Mouse (Mus musculus): Measurements from ENCODE around the gene Cd5.
A peak's percentile ranks its signal among the peaks of the same experiment; 100 is the strongest.

The Cd5 gene

GRCm38 (mm10) chr19:10747718-10748117, 8.9 kb upstream of the Cd5 start:
- Histone ChIP-seq H3K36me3 (ENCODE audit: control insufficient read depth, insufficient read depth, low read length, poor library complexity, severe bottlenecking) (no peaks in the 10 kb centered on the region), H3K27me3 (ENCODE audit: control insufficient read depth, insufficient read depth, low read length, poor library complexity, severe bottlenecking) (no peaks in the 10 kb centered on the region)
- no peak for DNase-seq (ENCODE audit: low read depth, low spot score)

- no peaks in the 10 kb centered on the region for H3K36me3 ChIP-seq (ENCODE audit: control insufficient read depth, insufficient read depth, low read length, poor library complexity, severe bottlenecking)
- no peaks in the 10 kb centered on the region for H3K27me3 ChIP-seq (ENCODE audit: control insufficient read depth, insufficient read depth, low read length, poor library complexity, severe bottlenecking)
- no peak for DNase-seq (ENCODE audit: low read depth, low spot score)
Observed at GRCm38 (mm10) chr19:10747182-10747581, 8.4 kb upstream of the Cd5 start.

GRCm38 (mm10) chr19:10742565-10742964, 3.8 kb upstream of the Cd5 start:
- no peaks in the 10 kb centered on the region for H3K36me3 ChIP-seq (ENCODE audit: control insufficient read depth, insufficient read depth, low read length, poor library complexity, severe bottlenecking)
- DNase-seq (ENCODE audit: low read depth, low spot score): no peak

GRCm38 (mm10) chr19:10742145-10742544, 3.3 kb upstream of the Cd5 start:
- Histone ChIP-seq H3K36me3 (ENCODE audit: control insufficient read depth, insufficient read depth, low read length, poor library complexity, severe bottlenecking) (no peaks in the 10 kb centered on the region), H3K27me3 (ENCODE audit: control insufficient read depth, insufficient read depth, low read length, poor library complexity, severe bottlenecking) (no peaks in the 10 kb centered on the region)
- DNase-seq (ENCODE audit: low read depth, low spot score): no peak

More at GRCm38 (mm10) chr19:10742565-10742964, 3.8 kb upstream of the Cd5 start:
- H3K27me3 ChIP-seq (ENCODE audit: control insufficient read depth, insufficient read depth, low read length, poor library complexity, severe bottlenecking): no peaks in the 10 kb centered on the region

GRCm38 (mm10) chr19:10740641-10741440, 2.0 kb upstream of the Cd5 start:
- no peaks in the 10 kb centered on the region for H3K27me3 ChIP-seq (ENCODE audit: control insufficient read depth, insufficient read depth, low read length, poor library complexity, severe bottlenecking)
- H3K36me3 ChIP-seq (ENCODE audit: control insufficient read depth, insufficient read depth, low read length, poor library complexity, severe bottlenecking): no peaks in the 10 kb centered on the region
- DNase-seq (ENCODE audit: low read depth, low spot score): peak; percentile 91

GRCm38 (mm10) chr19:10739916-10740315, 1.1 kb upstream of the Cd5 start:
- Histone ChIP-seq H3K27me3 (ENCODE audit: control insufficient read depth, insufficient read depth, low read length, poor library complexity, severe bottlenecking) (no peaks in the 10 kb centered on the region), H3K36me3 (ENCODE audit: control insufficient read depth, insufficient read depth, low read length, poor library complexity, severe bottlenecking) (no peaks in the 10 kb centered on the region)
- DNase-seq (ENCODE audit: low read depth, low spot score): peak; percentile 41

- H3K27me3 ChIP-seq (ENCODE audit: control insufficient read depth, insufficient read depth, low read length, poor library complexity, severe bottlenecking): no peaks in the 10 kb centered on the region
- H3K36me3 ChIP-seq (ENCODE audit: control insufficient read depth, insufficient read depth, low read length, poor library complexity, severe bottlenecking): no peaks in the 10 kb centered on the region
- DNase-seq (ENCODE audit: low read depth, low spot score): no peak
Observed at GRCm38 (mm10) chr19:10738038-10738437, 764 bp downstream of the Cd5 start.

- no peak for DNase-seq (ENCODE audit: low read depth, low spot score)
- Histone ChIP-seq H3K27me3 (ENCODE audit: control insufficient read depth, insufficient read depth, low read length, poor library complexity, severe bottlenecking) (no peaks in the 10 kb centered on the region), H3K36me3 (ENCODE audit: control insufficient read depth, insufficient read depth, low read length, poor library complexity, severe bottlenecking) (no peaks in the 10 kb centered on the region)
Observed at GRCm38 (mm10) chr19:10735861-10736260, 2.9 kb downstream of the Cd5 start.

- Histone ChIP-seq H3K36me3 (ENCODE audit: control insufficient read depth, insufficient read depth, low read length, poor library complexity, severe bottlenecking) (no peaks in the 10 kb centered on the region), H3K27me3 (ENCODE audit: control insufficient read depth, insufficient read depth, low read length, poor library complexity, severe bottlenecking) (no peaks in the 10 kb centered on the region)
- DNase-seq (ENCODE audit: low read depth, low spot score): no peak
Observed at GRCm38 (mm10) chr19:10735061-10735460, 3.7 kb downstream of the Cd5 start.

GRCm38 (mm10) chr19:10734554-10734953, 4.2 kb downstream of the Cd5 start:
- no peaks in the 10 kb centered on the region for H3K27me3 ChIP-seq (ENCODE audit: control insufficient read depth, insufficient read depth, low read length, poor library complexity, severe bottlenecking)
- H3K36me3 ChIP-seq (ENCODE audit: control insufficient read depth, insufficient read depth, low read length, poor library complexity, severe bottlenecking): no peaks in the 10 kb centered on the region
- no peak for DNase-seq (ENCODE audit: low read depth, low spot score)

GRCm38 (mm10) chr19:10733501-10734127, 5.2 kb downstream of the Cd5 start:
- Histone ChIP-seq H3K36me3 (ENCODE audit: control insufficient read depth, insufficient read depth, low read length, poor library complexity, severe bottlenecking) (no peaks in the 10 kb centered on the region), H3K27me3 (ENCODE audit: control insufficient read depth, insufficient read depth, low read length, poor library complexity, severe bottlenecking) (no peaks in the 10 kb centered on the region)
- no peak for DNase-seq (ENCODE audit: low read depth, low spot score)

- Histone ChIP-seq H3K36me3 (ENCODE audit: control insufficient read depth, insufficient read depth, low read length, poor library complexity, severe bottlenecking) (no peaks in the 10 kb centered on the region), H3K27me3 (ENCODE audit: control insufficient read depth, insufficient read depth, low read length, poor library complexity, severe bottlenecking) (no peaks in the 10 kb centered on the region)
- DNase-seq (ENCODE audit: low read depth, low spot score): no peak
Observed at GRCm38 (mm10) chr19:10732741-10733140, 6.1 kb downstream of the Cd5 start.

- Histone ChIP-seq H3K27me3 (ENCODE audit: control insufficient read depth, insufficient read depth, low read length, poor library complexity, severe bottlenecking) (no peaks in the 10 kb centered on the region), H3K36me3 (ENCODE audit: control insufficient read depth, insufficient read depth, low read length, poor library complexity, severe bottlenecking) (no peaks in the 10 kb centered on the region)
- DNase-seq (ENCODE audit: low read depth, low spot score): no peak
Observed at GRCm38 (mm10) chr19:10731975-10732374, 6.8 kb downstream of the Cd5 start.

- no peaks in the 10 kb centered on the region for H3K27me3 ChIP-seq (ENCODE audit: control insufficient read depth, insufficient read depth, low read length, poor library complexity, severe bottlenecking)
- H3K36me3 ChIP-seq (ENCODE audit: control insufficient read depth, insufficient read depth, low read length, poor library complexity, severe bottlenecking): no peaks in the 10 kb centered on the region
- no peak for DNase-seq (ENCODE audit: low read depth, low spot score)
Observed at GRCm38 (mm10) chr19:10730469-10730868, 8.3 kb downstream of the Cd5 start.

- no peaks in the 10 kb centered on the region for H3K27me3 ChIP-seq (ENCODE audit: control insufficient read depth, insufficient read depth, low read length, poor library complexity, severe bottlenecking)
- no peak for DNase-seq (ENCODE audit: low read depth, low spot score)
- no peaks in the 10 kb centered on the region for H3K36me3 ChIP-seq (ENCODE audit: control insufficient read depth, insufficient read depth, low read length, poor library complexity, severe bottlenecking)
Observed at GRCm38 (mm10) chr19:10729889-10730288, 8.9 kb downstream of the Cd5 start.

All from splenic B cell, adult 2 months (primary cell).